Mouse (Mus musculus): Measurements from ENCODE around the gene Tubb4a.

DNA sequence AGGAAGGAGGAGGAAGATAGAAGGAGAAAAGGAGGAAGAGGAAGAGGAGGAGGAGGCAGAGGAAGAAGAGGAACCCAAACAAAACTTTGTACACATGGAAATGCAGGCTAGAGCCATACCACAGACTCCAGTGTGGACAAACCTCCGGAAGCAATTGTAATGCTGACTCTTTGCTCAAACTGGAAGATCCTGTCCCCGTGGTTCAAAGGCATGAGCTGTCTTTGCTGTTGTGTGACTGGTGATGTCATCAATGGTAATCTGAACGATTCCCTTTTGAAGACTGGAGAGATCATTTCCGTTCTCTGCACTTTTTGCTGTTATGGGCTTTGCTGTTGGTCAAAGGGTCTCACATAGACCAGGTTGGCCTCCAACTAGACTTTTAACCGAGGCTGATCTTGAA is 10.7 kb upstream of the Tubb4a start:
- TF ChIP-seq CTCF (IDR thresholded peaks at IDR 0.05; ENCODE audit: borderline replicate concordance, extremely low read depth, insufficient read depth, insufficient read length), result no peak
- no peak for TF ChIP-seq POLR2A (IDR thresholded peaks at IDR 0.05; ENCODE audit: borderline replicate concordance, extremely low read depth, insufficient read depth, insufficient read length, poor library complexity, severe bottlenecking)

Measured in brain, embryonic 14.5 days (tissue).